Mouse (Mus musculus) forebrain, postnatal 0 days (tissue): ENCODE measurements at regions not wholly inside any gene's neighbourhood (a gene's known extent, or its start where the extent isn't known, plus 50 kb on each side); places are given as distances from the start of the nearest gene placed in this dataset.
A peak's percentile ranks its signal among the peaks of the same experiment; 100 is the strongest.
"Not testable (repeated sequence)": the region's sequence is repeated elsewhere in the genome, so short reads cannot be mapped to it uniquely, and the experiment has no call there.

Experiments
- ATAC-seq: fragments of 200-750 bp; cut with Nextera tagmentation; 2 replicates; pipeline ENCODE4 v1.8.0; 2017; ENCODE audit warnings: mild to moderate bottlenecking, moderate library complexity
- DNase-seq: peaks from one replicate; pipeline ENCODE4 v3.0.0-alpha.2; 2015
- H3K27ac ChIP-seq: fragments of 300-500 bp; sonication (generic); 2 replicates; pipeline ENCODE4 v1.5.1; 2014; ENCODE audit warnings: low read depth, mild to moderate bottlenecking, antibody characterized with exemption, low read length, moderate library complexity, mixed read lengths
- H3K27me3 ChIP-seq: fragments of 300-500 bp; sonication (generic); 2 replicates; pipeline ENCODE4 v1.6.1; 2014; ENCODE audit warnings: mild to moderate bottlenecking, low read length, mixed read lengths; ENCODE audit not compliant: insufficient read depth
- H3K36me3 ChIP-seq: fragments of 300-500 bp; sonication (generic); 2 replicates; pipeline ENCODE4 v1.6.1; 2014; ENCODE audit warnings: mild to moderate bottlenecking, moderate library complexity; ENCODE audit not compliant: insufficient read depth
- H3K4me1 ChIP-seq: fragments of 300-500 bp; sonication (generic); 2 replicates; pipeline ENCODE4 v1.6.1; 2014; ENCODE audit warnings: antibody characterized with exemption; ENCODE audit not compliant: insufficient read depth
- H3K4me2 ChIP-seq: fragments of 300-500 bp; sonication (generic); 2 replicates; pipeline ENCODE4 v1.6.1; 2014; ENCODE audit warnings: low read depth, mild to moderate bottlenecking, moderate library complexity
- H3K4me3 ChIP-seq: fragments of 300-500 bp; sonication (generic); 2 replicates; pipeline ENCODE4 v1.5.1; 2014; ENCODE audit warnings: low read depth, low read length, mixed read lengths
- H3K9ac ChIP-seq: fragments of 300-500 bp; sonication (generic); 2 replicates; pipeline ENCODE4 v1.6.1; 2014; ENCODE audit warnings: mild to moderate bottlenecking
- H3K9me3 ChIP-seq: fragments of 300-500 bp; sonication (generic); 2 replicates; pipeline ENCODE4 v1.6.1; 2016; ENCODE audit warnings: low read length
- CTCF ChIP-seq: sonication (generic); IDR thresholded peaks from 2 replicates; pipeline ENCODE4 v1.5.1; 2016; ENCODE audit warnings: antibody characterized with exemption, control low read depth, low read depth
- WGBS: fragments of 180-500 bp; shearing (Covaris S2); extraction: QIAGEN DNeasy Blood & Tissue Kit; methylation state at CpG from one replicate; pipeline ENCODE4 v1.1.7; 2014; 5-methylcytosine and 5-hydroxymethylcytosine counted together

DNA sequence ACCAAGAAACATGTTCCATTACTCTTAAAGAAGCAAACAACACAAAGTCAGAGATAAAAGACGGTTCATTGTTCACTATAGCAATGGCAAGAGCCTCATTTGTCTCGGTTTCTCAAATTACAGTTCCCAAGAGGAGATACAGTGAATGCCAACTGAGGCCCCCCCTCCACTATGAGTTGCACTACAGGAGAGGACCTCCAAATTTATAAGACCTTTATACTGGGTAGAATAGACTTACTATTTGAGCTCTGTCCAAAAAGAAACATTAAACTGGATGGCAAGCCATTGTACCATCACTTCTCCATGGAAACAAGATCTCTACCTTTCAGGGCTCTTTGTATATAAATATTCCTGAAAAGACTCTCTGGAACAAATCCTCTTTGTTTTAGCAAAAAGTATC is 66.4 kb downstream of the Fundc1 start:
- ATAC-seq = no peak

DNA sequence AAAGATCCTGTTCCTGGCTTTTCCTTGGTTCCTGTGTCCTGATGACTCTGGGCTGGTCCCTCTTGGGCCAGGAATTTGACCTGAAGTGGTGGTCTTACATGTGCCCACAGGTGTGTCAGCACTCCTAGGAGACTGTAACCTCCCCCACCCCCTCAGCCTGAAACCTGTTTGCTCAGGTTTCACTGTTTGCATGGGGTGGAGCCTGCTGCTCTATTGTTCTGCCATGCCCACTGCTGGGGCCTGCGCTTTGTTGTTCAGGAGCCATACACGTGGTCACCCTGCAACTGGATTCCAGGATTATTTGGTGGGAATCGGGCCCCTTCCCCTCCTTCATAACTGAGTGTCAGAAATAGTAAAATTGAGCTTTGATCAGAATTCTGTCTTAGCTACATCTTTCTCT is 99.0 kb downstream of the Fundc1 start:
- H3K4me2 ChIP-seq, H3K4me3 ChIP-seq, H3K4me1 ChIP-seq, H3K9ac ChIP-seq, H3K36me3 ChIP-seq, ATAC-seq, H3K9me3 ChIP-seq, H3K27ac ChIP-seq, H3K27me3 ChIP-seq, DNase-seq: not testable (repeated sequence)
- 40% methylated on average over 3 of the region's 3 CpGs for WGBS

More for the DNA sequence above, 66.4 kb downstream of the Fundc1 start:
- Histone ChIP-seq H3K27ac (no peak overlapping the region), H3K27me3 (no peaks in the 10 kb centered on the region), H3K9ac (no peak overlapping the region), H3K9me3 (no peaks in the 10 kb centered on the region), H3K4me1 (no peaks in the 10 kb centered on the region), H3K4me3 (no peak overlapping the region), H3K4me2 (no peak overlapping the region), H3K36me3 (no peaks in the 10 kb centered on the region)
- no peak for TF ChIP-seq CTCF
- DNase-seq = no peak
- WGBS = 58% methylated on average over 2 of the region's 2 CpGs

DNA sequence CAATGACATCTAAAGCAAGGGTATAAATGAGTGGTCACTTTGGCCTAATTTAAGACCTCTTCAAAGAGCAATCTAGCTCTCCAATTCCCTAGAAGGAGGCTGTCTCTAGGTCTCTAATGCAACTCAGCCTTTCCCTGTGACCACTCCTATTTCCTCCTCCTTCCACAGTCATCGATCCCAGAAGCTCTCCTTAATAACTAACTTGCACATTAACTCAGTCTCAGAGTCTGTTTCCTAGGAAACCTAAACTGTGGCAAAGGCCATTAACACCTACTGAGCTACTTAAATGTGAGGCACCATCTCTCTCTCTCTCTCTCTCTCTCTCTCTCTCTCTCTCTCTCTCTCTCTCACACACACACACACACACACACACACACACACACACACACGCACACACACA is 115.6 kb downstream of the Fundc1 start:
- DNase-seq (no peak), ATAC-seq (peak; percentile 45; the same call in 1 of the 2 replicates)
- no peak overlapping the region for H3K9ac ChIP-seq
- H3K27ac ChIP-seq = no peak overlapping the region
- H3K9me3 ChIP-seq = no peaks in the 10 kb centered on the region
- no peaks in the 10 kb centered on the region for H3K27me3 ChIP-seq
- 40% methylated on average over 2 of the region's 2 CpGs for WGBS
- H3K4me2 ChIP-seq = no peak overlapping the region
- no peaks in the 10 kb centered on the region for H3K36me3 ChIP-seq
- no peaks in the 10 kb centered on the region for H3K4me1 ChIP-seq
- H3K4me3 ChIP-seq = no peak overlapping the region
- no peak for TF ChIP-seq CTCF

DNA sequence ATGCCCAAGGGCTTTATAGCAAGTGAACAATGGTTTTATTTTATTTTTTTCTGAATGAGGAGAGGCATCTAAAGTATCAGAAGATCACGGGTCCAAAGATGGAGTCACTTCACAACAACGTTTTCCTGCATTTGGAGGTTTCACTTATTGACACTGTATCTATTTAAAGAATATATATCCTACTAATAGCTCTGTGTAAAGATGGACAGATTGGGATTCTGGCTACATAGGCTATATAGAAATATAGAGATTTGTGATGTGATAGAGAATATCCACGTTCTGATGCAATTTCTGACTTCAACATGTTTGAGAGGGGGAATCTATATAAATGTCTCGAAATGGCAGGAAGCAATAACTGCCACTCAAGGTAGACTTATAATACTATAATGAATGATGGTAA is 96.0 kb upstream of the Efhc2 start:
- no peaks in the 10 kb centered on the region for H3K9me3 ChIP-seq
- no peaks in the 10 kb centered on the region for H3K36me3 ChIP-seq
- no peak overlapping the region for H3K27ac ChIP-seq
- H3K27me3 ChIP-seq = no peaks in the 10 kb centered on the region
- H3K4me3 ChIP-seq = no peak overlapping the region
- H3K4me2 ChIP-seq = no peak overlapping the region
- peak; percentile 3 for DNase-seq
- no peak for ATAC-seq
- H3K9ac ChIP-seq = no peak overlapping the region
- 63% methylated on average over 4 of the region's 4 CpGs for WGBS
- no peak for TF ChIP-seq CTCF
- no peaks in the 10 kb centered on the region for H3K4me1 ChIP-seq

DNA sequence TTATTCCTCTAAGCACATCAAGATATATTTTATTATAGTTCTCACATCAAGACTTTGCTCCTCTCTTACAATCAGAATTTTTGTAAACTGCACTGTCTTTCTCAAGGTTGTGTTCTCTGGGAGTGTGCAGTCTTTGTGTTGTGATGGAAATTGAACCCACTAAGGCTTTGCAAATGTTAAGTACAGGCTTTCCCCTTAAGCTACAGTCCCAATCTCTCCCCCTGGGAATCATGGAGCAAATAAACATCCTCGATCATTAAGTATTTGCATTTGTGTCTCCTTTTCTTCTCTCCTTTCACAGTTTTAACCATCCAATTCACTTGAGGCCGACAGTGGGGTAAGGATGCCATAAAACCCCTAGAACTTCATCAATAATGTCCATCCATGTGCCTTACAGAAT is 85.1 kb upstream of the Efhc2 start:
- H3K4me1 ChIP-seq = no peaks in the 10 kb centered on the region
- no peak for DNase-seq
- H3K27me3 ChIP-seq = no peaks in the 10 kb centered on the region
- TF ChIP-seq CTCF = no peak
- H3K36me3 ChIP-seq = no peaks in the 10 kb centered on the region
- H3K27ac ChIP-seq = no peak overlapping the region
- H3K9me3 ChIP-seq = no peaks in the 10 kb centered on the region
- no peak overlapping the region for H3K4me3 ChIP-seq
- H3K4me2 ChIP-seq = no peak overlapping the region
- H3K9ac ChIP-seq = no peak overlapping the region
- ATAC-seq = no peak
- 69% methylated on average over 2 of the region's 2 CpGs for WGBS
